Mouse (Mus musculus): ENCODE measurements around the gene Fbxo5. TPM values are rescaled to one million over a fixed set of nuclear protein-coding genes. Genes with fewer than 3 reads are reported as not detected.

The Fbxo5 gene
- polyA plus RNA-seq, 1 experiment from 2014 or later = 30.6 TPM

Other genes with a start within 250 kb of the Fbxo5 start
- gene Myct1, start 211.8 kb downstream of the Fbxo5 start, polyA plus RNA-seq (2015; fragmentation: Nextera tagmentation; extraction: Ambion mirVana) = 0.95 and 1.1 TPM in 2 replicates
- gene Vip, start 166.4 kb downstream of the Fbxo5 start, polyA plus RNA-seq (2015; fragmentation: Nextera tagmentation; extraction: Ambion mirVana) = 1.7 TPM in 2 replicates
- 12.0 and 12.2 TPM in 2 replicates for gene Mtrf1l, start 18.3 kb upstream of the Fbxo5 start, polyA plus RNA-seq (2015; fragmentation: Nextera tagmentation; extraction: Ambion mirVana)
- gene Rgs17, start 116.8 kb upstream of the Fbxo5 start, polyA plus RNA-seq (2015; fragmentation: Nextera tagmentation; extraction: Ambion mirVana) = 12.0 and 13.4 TPM in 2 replicates

Data from midbrain, embryonic 13.5 days (tissue).